Mouse (Mus musculus) heart, adult 8-10 months (tissue): ENCODE results near the gene Rbm8a. TPM values are rescaled to one million over a fixed set of nuclear protein-coding genes. Genes with fewer than 3 reads are reported as not detected.
"Not testable (repeated sequence)": the region's sequence is repeated elsewhere in the genome, so short reads cannot be mapped to it uniquely, and the experiment has no call there.

Experiments
- DNase-seq: peaks from one replicate; pipeline ENCODE4 v3.0.0; 2022; ENCODE audit warnings: low spot score
- total RNA-seq, 4 experiments: library from RNA; stranded (reverse); gene quantifications; 2 replicates each; pipeline ENCODE4 v1.2.4; 2022

Gene Rbm8a
- total RNA-seq, 4 experiments from 2014 or later, result 29.0 to 39.9 (median 32.0) TPM

- DNase-seq, result no peak
These were observed 26.4 kb upstream of the Rbm8a start for GRCm38 (mm10) chr3:96603311-96603710.

- not testable (repeated sequence) for DNase-seq
These were observed 23.7 kb upstream of the Rbm8a start for GRCm38 (mm10) chr3:96606007-96606406.

- no peak for DNase-seq
These were observed 23.1 kb upstream of the Rbm8a start for GRCm38 (mm10) chr3:96606618-96607017.

GRCm38 (mm10) chr3:96617941-96618340 lies 11.8 kb upstream of the Rbm8a start:
- DNase-seq, result no peak

GRCm38 (mm10) chr3:96623201-96623600 lies 6.5 kb upstream of the Rbm8a start:
- DNase-seq, result no peak

GRCm38 (mm10) chr3:96632058-96632457 lies 2.3 kb downstream of the Rbm8a start:
- no peak for DNase-seq

- no peak for DNase-seq
These were observed 4.3 kb downstream of the Rbm8a start for GRCm38 (mm10) chr3:96634015-96634414.

GRCm38 (mm10) chr3:96634928-96635879 lies 5.5 kb downstream of the Rbm8a start, which contains the start of the genes Pex11b and Gm42957:
TSS of gene Pex11b (plus strand) at chr3:96635376.
TSS of gene Gm42957 (plus strand) at chr3:96635474.
- peak; percentile 91 for DNase-seq

- DNase-seq, result no peak
These were observed 6.2 kb downstream of the Rbm8a start for GRCm38 (mm10) chr3:96635906-96636305.

- no peak for DNase-seq
These were observed 6.7 kb downstream of the Rbm8a start for GRCm38 (mm10) chr3:96636448-96636847.

GRCm38 (mm10) chr3:96639219-96639618 lies 9.5 kb downstream of the Rbm8a start:
- peak; percentile 70 for DNase-seq

- peak; percentile 28 for DNase-seq
These were observed 15.4 kb downstream of the Rbm8a start, which contains the start of gene Itga10 for GRCm38 (mm10) chr3:96645018-96645649. TSS of gene Itga10 (plus strand) at chr3:96645584.

GRCm38 (mm10) chr3:96647365-96647764 lies 17.6 kb downstream of the Rbm8a start:
- no peak for DNase-seq

- no peak for DNase-seq
These were observed 31.2 kb downstream of the Rbm8a start for GRCm38 (mm10) chr3:96660901-96661300.

GRCm38 (mm10) chr3:96662731-96663316 lies 33.1 kb downstream of the Rbm8a start:
- no peak for DNase-seq

GRCm38 (mm10) chr3:96663432-96664239 lies 33.9 kb downstream of the Rbm8a start:
- peak; percentile 83 for DNase-seq

- DNase-seq, result not testable (repeated sequence)
These were observed 36.1 kb downstream of the Rbm8a start for GRCm38 (mm10) chr3:96665732-96666363.

- DNase-seq, result no peak
These were observed 37.2 kb downstream of the Rbm8a start for GRCm38 (mm10) chr3:96666916-96667315.

- DNase-seq, result no peak
These were observed 37.6 kb downstream of the Rbm8a start for GRCm38 (mm10) chr3:96667316-96667715.

GRCm38 (mm10) chr3:96668424-96669067 lies 38.8 kb downstream of the Rbm8a start:
- DNase-seq, result no peak
